Mouse (Mus musculus): ENCODE data around the gene Tmem236. TPM values are rescaled to one million over a fixed set of nuclear protein-coding genes. Genes with fewer than 3 reads are reported as not detected.
"Not testable (repeated sequence)": the region's sequence is repeated elsewhere in the genome, so short reads cannot be mapped to it uniquely, and the experiment has no call there.

Gene Tmem236
- polyA plus RNA-seq, 1 experiment from 2014 or later: 0.09 TPM

DNA sequence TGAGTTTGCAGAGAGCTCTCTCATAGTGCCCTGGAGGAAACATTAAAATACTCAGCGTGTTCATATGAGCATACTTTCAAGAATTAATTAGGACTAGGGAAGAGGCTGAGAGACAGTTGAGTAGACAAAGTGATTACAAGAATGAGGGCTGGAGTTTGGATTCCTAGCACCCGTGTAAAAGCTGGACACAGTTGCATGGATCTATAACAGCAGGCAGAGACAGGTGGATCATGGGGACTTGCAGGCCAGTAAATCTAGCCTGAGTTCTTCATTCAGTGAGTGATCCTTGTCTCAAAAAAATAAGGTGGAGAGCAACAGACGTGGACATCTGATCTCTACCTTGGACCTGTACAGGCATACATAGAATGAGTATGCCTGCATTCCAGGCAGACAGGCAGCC lies 15.3 kb upstream of the Tmem236 start:
- 89% methylated on average over 3 of the region's 3 CpGs for WGBS
- peaks cover 6% of the 10 kb centered on the region; the same call in 1 of the 2 replicates for H3K36me3 ChIP-seq (ENCODE audit: poor library complexity, severe bottlenecking)
- no peak overlapping the region for H3K9ac ChIP-seq
- no peak overlapping the region for H3K4me3 ChIP-seq
- no peak overlapping the region for H3K27ac ChIP-seq
- no peaks in the 10 kb centered on the region for H3K27me3 ChIP-seq
- no peak for ATAC-seq
- H3K4me1 ChIP-seq: no peaks in the 10 kb centered on the region
- no peak overlapping the region for H3K4me2 ChIP-seq
- H3K9me3 ChIP-seq (replicated peaks): no peaks in the 10 kb centered on the region

- peak; percentile 41; the same call in 1 of the 2 replicates for ATAC-seq
- peaks cover 4% of the 10 kb centered on the region; the same call in 1 of the 2 replicates for H3K36me3 ChIP-seq (ENCODE audit: poor library complexity, severe bottlenecking)
- 91% methylated on average over 2 of the region's 2 CpGs for WGBS
- H3K27me3 ChIP-seq: no peaks in the 10 kb centered on the region
- H3K4me3 ChIP-seq: no peak overlapping the region
- H3K9ac ChIP-seq: no peak overlapping the region
- H3K27ac ChIP-seq: no peak overlapping the region
- no peak overlapping the region for H3K4me2 ChIP-seq
- no peaks in the 10 kb centered on the region for H3K4me1 ChIP-seq
- no peaks in the 10 kb centered on the region for H3K9me3 ChIP-seq (replicated peaks)
Measured at GRCm38 (mm10) chr2:14159756-14160155, 14.6 kb upstream of the Tmem236 start.

- H3K4me2 ChIP-seq: no peak overlapping the region
- no peaks in the 10 kb centered on the region for H3K9me3 ChIP-seq (replicated peaks)
- no peaks in the 10 kb centered on the region for H3K4me1 ChIP-seq
- H3K27me3 ChIP-seq: no peaks in the 10 kb centered on the region
- H3K36me3 ChIP-seq (ENCODE audit: poor library complexity, severe bottlenecking): no peaks in the 10 kb centered on the region
- no peak overlapping the region for H3K27ac ChIP-seq
- no peak overlapping the region for H3K9ac ChIP-seq
- no peak overlapping the region for H3K4me3 ChIP-seq
- no peak for ATAC-seq
- 79% methylated on average over 5 of the region's 5 CpGs for whole genome bisulfite sequencing
Measured at GRCm38 (mm10) chr2:14164459-14165030, 9.8 kb upstream of the Tmem236 start.

DNA sequence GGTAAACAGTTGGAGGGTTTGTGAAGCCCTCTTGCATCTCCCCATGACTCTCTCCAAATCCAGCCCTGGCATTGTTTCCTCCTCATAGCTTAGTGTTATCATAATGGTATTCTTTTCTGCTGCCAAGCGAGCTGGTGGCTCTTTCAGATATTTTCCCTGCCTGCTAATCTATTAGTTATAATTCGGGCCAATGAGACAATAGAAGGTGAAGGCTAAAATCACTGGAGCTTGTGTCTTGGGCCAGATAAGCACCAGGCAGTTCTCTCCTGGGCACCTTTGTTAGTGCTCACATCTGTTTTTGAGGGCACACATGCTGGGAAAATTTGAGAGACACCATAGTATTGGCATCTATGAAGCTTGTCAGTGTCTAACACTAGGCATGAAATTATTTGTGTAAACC lies 9.3 kb upstream of the Tmem236 start:
- no peak overlapping the region for H3K4me2 ChIP-seq
- H3K27ac ChIP-seq: no peak overlapping the region
- H3K9me3 ChIP-seq (replicated peaks): no peaks in the 10 kb centered on the region
- no peaks in the 10 kb centered on the region for H3K4me1 ChIP-seq
- ATAC-seq: no peak
- no peaks in the 10 kb centered on the region for H3K36me3 ChIP-seq (ENCODE audit: poor library complexity, severe bottlenecking)
- no peak overlapping the region for H3K4me3 ChIP-seq
- H3K9ac ChIP-seq: no peak overlapping the region
- 56% methylated on average over 2 of the region's 2 CpGs for WGBS
- no peaks in the 10 kb centered on the region for H3K27me3 ChIP-seq

GRCm38 (mm10) chr2:14165618-14166344 lies 8.5 kb upstream of the Tmem236 start:
- H3K9ac ChIP-seq: no peak overlapping the region
- H3K36me3 ChIP-seq (ENCODE audit: poor library complexity, severe bottlenecking): no peaks in the 10 kb centered on the region
- H3K4me1 ChIP-seq: no peaks in the 10 kb centered on the region
- H3K4me2 ChIP-seq: no peak overlapping the region
- no peaks in the 10 kb centered on the region for H3K27me3 ChIP-seq
- H3K4me3 ChIP-seq: no peak overlapping the region
- ATAC-seq: peak; percentile 19; the same call in 1 of the 2 replicates
- no peaks in the 10 kb centered on the region for H3K9me3 ChIP-seq (replicated peaks)
- WGBS: 81% methylated on average over 3 of the region's 3 CpGs
- no peak overlapping the region for H3K27ac ChIP-seq

DNA sequence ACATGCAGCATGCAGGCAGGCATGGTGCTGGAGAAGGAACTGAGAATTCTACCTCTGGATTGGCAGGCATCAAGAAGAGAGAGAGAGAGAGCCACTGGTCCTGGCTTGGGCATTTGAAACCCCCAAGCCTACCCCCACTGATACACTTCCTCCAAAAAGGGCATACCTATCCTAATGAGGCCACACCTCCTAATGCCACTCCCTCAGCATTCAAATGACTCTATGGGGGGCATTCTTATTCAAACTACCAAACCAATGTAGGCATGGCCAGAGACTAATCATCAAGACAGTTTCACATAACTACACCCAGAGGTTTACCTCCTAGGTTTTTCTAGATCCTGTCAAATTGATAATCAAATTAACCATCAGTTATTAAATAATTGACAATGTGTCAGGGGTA lies 6.6 kb upstream of the Tmem236 start:
- no peaks in the 10 kb centered on the region for H3K27me3 ChIP-seq
- H3K27ac ChIP-seq: no peak overlapping the region
- no peak overlapping the region for H3K4me3 ChIP-seq
- no peak for ATAC-seq
- H3K36me3 ChIP-seq (ENCODE audit: poor library complexity, severe bottlenecking): no peaks in the 10 kb centered on the region
- no peaks in the 10 kb centered on the region for H3K9me3 ChIP-seq (replicated peaks)
- H3K4me2 ChIP-seq: no peak overlapping the region
- H3K4me1 ChIP-seq: no peaks in the 10 kb centered on the region
- H3K9ac ChIP-seq: no peak overlapping the region

DNA sequence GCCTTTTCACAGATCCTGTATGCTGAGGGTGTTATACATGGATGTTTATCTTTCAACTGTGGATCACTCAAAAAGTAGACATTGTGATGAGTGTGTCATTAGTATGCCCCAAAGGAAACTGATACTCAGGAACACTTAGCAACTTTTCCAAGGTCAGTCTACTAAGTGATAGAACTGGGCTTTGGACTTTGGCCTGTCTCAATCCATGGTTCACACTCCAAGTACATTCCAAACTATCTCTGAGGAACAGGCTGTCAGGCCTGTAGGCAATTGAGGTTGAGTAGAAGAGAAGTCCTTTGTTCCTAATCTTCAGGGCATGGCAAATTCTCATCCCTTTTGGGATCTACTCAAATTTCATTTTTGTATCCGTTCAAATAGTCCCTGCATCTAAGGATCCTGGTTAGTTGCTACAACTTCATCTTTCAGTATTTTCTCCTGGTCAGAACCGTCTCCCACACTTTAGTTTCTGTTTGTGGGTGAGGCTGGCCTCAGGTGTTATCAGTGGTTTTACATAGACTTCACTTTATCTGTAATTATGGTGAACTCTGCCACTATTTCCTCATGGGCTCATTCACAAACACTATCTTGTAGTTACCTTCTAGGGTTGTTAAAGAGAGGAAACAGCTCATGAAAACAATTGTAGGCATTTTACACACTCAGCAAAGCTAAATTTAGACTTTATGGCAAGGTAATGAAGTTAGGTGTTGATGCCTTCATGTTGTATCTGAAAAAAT lies 2.3 kb downstream of the Tmem236 start:
- H3K27me3 ChIP-seq: no peaks in the 10 kb centered on the region
- H3K36me3 ChIP-seq (ENCODE audit: poor library complexity, severe bottlenecking): no peaks in the 10 kb centered on the region
- no peak for ATAC-seq
- H3K4me2 ChIP-seq: no peak overlapping the region
- 79% methylated on average over 2 of the region's 2 CpGs for WGBS
- no peak overlapping the region for H3K27ac ChIP-seq
- H3K4me1 ChIP-seq: 0 out of 2 replicates have a peak, but pooled peaks cover 3% of the 10 kb centered on the region
- H3K9ac ChIP-seq: no peak overlapping the region
- no peaks in the 10 kb centered on the region for H3K9me3 ChIP-seq (replicated peaks)
- no peak overlapping the region for H3K4me3 ChIP-seq

DNA sequence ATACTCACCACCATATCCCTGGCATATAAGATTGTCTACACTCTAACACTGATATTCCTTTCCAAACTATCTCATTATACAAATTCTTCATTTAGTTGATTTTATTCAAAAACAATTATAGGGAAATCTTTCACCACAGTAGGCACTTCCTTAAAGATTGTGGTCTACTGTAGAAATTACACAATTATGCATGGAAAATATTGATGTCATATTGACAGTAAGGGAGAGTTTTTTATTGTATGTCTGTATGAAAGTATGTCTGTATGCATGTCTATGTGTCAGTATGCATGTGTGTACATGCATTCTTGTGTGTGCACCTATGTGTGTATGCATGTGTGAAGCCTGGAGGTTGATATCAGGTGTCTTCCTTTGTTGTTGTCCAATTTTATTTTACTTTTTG lies 10.1 kb downstream of the Tmem236 start:
- Histone ChIP-seq H3K9ac (no peak overlapping the region), H3K27me3 (no peaks in the 10 kb centered on the region), H3K4me3 (no peak overlapping the region), H3K9me3 (replicated peaks) (no peaks in the 10 kb centered on the region), H3K36me3 (ENCODE audit: poor library complexity, severe bottlenecking) (no peaks in the 10 kb centered on the region), H3K4me1 (no peaks in the 10 kb centered on the region), H3K4me2 (no peak overlapping the region), H3K27ac (no peak overlapping the region)
- ATAC-seq: no peak

GRCm38 (mm10) chr2:14190684-14191083 lies 16.4 kb downstream of the Tmem236 start:
- Histone ChIP-seq H3K9ac (no peak overlapping the region), H3K9me3 (replicated peaks) (no peaks in the 10 kb centered on the region), H3K4me3 (no peak overlapping the region), H3K36me3 (ENCODE audit: poor library complexity, severe bottlenecking) (no peaks in the 10 kb centered on the region), H3K27me3 (no peaks in the 10 kb centered on the region), H3K4me2 (no peak overlapping the region), H3K27ac (no peak overlapping the region), H3K4me1 (no peaks in the 10 kb centered on the region)
- WGBS: 87% methylated on average over 4 of the region's 4 CpGs
- ATAC-seq: no peak

DNA sequence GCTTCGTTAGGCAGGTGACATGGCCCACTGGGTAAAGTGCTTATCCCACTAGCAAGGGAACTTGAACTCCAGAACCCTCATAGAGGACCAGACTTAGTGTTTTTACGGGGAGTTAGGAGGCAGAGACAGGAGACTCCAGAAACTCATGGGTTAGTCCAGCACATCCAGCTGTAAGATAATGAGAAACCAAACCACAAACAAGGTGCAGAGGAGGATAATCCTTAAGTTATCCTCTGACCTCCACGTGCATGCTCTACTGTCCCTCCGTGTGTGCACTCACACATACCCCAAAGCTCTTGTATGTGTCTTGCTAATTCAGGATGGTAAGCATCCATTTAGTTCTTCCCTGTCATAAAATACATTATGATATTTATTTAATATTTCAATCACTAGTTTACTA lies 17.3 kb downstream of the Tmem236 start:
- ATAC-seq: no peak
- no peaks in the 10 kb centered on the region for H3K36me3 ChIP-seq (ENCODE audit: poor library complexity, severe bottlenecking)
- 85% methylated on average over 4 of the region's 4 CpGs for WGBS
- H3K9ac ChIP-seq: no peak overlapping the region
- H3K4me2 ChIP-seq: no peak overlapping the region
- no peaks in the 10 kb centered on the region for H3K27me3 ChIP-seq
- no peaks in the 10 kb centered on the region for H3K4me1 ChIP-seq
- H3K9me3 ChIP-seq (replicated peaks): no peaks in the 10 kb centered on the region
- H3K4me3 ChIP-seq: no peak overlapping the region
- no peak overlapping the region for H3K27ac ChIP-seq

- Histone ChIP-seq H3K36me3 (ENCODE audit: poor library complexity, severe bottlenecking) (no peaks in the 10 kb centered on the region), H3K9ac (no peak overlapping the region), H3K4me1 (no peaks in the 10 kb centered on the region), H3K4me2 (no peak overlapping the region), H3K4me3 (no peak overlapping the region), H3K9me3 (replicated peaks) (no peaks in the 10 kb centered on the region), H3K27ac (no peak overlapping the region), H3K27me3 (no peaks in the 10 kb centered on the region)
- WGBS: 86% methylated on average over 6 of the region's 6 CpGs
- ATAC-seq: no peak
Measured at GRCm38 (mm10) chr2:14192046-14192445, 17.7 kb downstream of the Tmem236 start.

DNA sequence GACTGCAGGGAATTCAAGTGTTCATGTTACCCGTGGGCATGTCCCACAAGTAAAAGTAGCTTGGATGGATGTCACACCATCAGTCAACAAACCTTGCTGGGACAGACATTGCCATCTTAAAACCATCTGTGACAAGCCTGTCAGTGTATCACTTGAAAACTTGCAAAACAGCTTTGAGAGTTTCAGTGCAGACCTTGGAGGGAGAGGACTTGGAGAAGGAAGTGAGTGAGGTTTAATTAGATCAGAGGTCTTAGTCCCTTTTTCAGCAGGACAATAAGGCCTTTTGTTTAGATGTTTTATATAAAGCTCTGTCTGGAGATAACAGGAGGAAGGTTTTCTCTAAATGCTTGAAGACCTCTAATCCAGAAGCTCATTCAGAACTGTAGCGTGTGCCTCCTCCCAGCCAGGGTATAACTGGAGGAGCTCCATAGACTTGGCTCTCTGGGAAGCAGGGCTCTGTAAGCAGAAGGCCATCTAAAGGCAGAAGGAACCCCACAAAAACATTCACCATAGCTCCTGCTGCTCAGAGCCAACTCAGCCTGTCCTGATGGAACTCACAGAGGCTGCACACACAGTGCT lies 24.1 kb downstream of the Tmem236 start:
- not testable (repeated sequence) for H3K9me3 ChIP-seq (replicated peaks); H3K4me2 ChIP-seq; H3K4me1 ChIP-seq; H3K36me3 ChIP-seq (ENCODE audit: poor library complexity, severe bottlenecking); H3K27me3 ChIP-seq; H3K4me3 ChIP-seq; H3K27ac ChIP-seq; ATAC-seq; H3K9ac ChIP-seq
- WGBS: 67% methylated on average over 1 of the region's 2 CpGs
